Mouse (Mus musculus) adrenal gland, postnatal 0 days (tissue): ENCODE measurements around the gene Syngr2. TPM values are rescaled to one million over a fixed set of nuclear protein-coding genes. Genes with fewer than 3 reads are reported as not detected.

Experiments used
- polyA plus RNA-seq: library from polyadenylated mRNA; unstranded; fragments of >200 nt; fragmentation: Nextera tagmentation; extraction: Ambion mirVana; gene quantifications from 2 replicates; pipeline ENCODE4 v1.2.1, GENCODE M21; 2015

Gene Syngr2
- polyA plus RNA-seq: 59.1 and 107 TPM in 2 replicates

DNA sequence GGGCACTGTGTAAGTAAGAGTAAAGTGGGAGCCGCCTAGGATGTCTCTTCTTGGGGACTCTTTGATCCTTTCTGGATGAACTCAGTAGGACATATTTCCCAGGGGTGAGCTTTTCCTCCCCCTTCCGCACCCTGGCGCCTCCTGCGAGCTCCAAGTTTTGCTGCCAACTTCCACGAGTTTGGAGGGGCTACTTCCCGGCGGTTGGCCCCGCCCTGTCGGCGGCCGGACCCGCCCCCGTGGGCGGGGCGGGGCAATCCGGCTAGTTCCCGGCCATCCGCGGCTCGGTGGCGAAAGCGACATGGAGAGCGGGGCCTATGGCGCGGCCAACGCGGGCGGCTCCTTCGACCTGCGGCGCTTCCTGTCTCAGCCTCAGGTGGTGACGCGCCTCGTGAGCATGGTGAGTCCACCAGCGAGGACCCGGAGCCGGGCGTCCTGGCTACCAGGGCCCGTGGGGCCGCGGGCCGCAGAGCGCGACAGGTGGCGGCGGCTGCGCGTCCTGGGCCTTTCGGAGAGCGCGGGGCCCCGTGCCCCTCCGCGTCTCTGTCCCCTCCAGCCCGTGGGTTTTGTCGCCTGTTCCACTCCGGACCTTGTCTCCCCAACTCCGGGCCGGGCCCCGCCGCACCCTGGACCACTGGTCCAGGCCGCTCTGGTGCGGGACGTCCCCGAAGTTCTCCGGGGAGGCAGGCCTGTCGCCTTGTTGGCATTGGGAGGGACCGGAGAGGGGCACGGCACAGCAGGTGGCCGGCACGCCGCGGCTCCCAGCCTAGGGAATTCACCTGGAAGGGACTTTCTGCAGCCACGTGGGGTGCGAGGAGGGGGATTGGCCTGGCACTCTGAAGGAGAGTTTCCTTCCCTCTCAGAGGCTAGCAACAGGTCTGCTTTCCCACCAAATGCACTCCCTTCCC lies at the start of gene Syngr2, which contains the start of gene Gm20708:
Gene Syngr2 (plus strand): TSS at position 262 of the 905 bp plus-strand sequence.
Gene Gm20708 (plus strand): TSS at position 262 of the 905 bp plus-strand sequence.

GRCm38 (mm10) chr11:117781993-117782704 lies 27.3 kb upstream of the Syngr2 start, which contains the start of the genes Tmc8 and Tmc6:
Gene Tmc8 (plus strand): TSS chr11:117782076.
Gene Tmc6 (minus strand): TSS chr11:117782198.

DNA sequence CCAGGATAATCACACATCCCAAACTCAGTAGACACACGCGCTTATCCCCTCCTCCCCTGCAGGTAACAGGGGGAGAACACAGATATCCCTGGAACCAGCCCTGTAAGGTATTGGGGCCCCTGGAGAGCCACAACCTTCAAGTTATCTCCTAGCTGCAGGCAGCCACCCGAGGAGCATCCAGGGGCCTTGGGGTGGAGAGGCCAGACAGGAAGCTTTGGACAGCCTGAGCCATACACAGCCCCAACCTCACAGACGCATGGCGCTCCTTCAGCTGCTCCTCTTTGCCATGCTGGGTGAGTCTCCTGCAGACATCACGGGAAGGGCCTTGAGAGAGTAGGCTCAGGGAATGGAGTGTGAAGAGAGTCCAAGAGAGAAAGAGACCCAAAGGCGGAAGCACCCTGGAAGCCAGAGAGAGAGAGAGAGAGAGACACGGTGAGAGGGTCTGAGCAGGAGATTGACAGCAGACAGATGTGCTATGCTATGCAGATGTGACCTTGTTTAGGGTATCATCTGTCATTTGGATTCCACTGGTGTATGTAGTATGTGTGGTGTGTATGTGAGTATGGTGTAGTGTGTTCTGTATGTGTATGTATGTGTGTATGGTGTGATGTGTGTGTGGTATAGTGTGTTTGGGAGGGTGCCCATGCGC lies 11.8 kb upstream of the Syngr2 start, which contains the start of gene 6030468B19Rik:
Gene 6030468B19Rik (plus strand): TSS at position 150 of the 649 bp plus-strand sequence.

DNA sequence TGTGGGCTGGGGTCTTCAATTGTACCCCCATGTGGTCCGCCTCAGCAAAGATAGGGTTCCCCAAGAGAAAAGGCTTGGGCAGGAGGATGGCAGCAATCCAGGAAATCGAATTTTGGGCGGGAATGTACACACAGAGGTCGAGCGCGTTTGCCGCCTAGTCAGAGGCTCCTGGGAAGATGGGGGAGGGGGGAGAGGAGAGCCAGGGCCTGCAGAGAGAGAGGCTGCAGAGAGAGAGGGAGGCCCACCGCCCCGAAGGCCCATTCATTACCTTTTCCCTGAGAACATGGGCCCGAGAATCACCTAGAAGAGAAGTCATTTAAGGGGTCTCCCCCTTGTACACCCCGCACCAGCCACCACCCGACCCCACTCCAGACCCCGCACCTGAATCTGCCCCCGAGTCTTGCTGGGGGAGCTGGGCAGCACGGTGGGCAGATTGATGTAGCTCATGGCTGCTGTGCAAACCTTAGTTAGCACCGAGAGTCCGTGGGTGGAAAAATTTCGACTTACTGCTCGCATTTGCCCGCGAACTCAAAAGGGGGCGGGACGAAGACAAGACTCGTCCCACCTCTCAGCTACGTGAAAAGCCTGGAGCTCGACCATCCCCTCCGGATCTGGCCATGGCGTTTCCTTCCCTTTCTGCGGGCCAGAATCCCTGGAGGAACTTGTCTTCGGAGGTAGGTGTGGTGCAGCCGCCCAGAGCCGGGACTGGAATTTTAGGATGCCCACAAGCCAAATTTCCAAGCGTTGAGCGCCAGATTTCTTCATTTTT lies 16.0 kb downstream of the Syngr2 start, which contains the start of the genes Afmid and Tk1:
Gene Afmid (plus strand): TSS at position 592 of the 769 bp plus-strand sequence.
Gene Tk1 (minus strand): TSS at position 760 of the 769 bp plus-strand sequence.

GRCm38 (mm10) chr11:117848985-117849671 lies 39.7 kb downstream of the Syngr2 start, which contains the start of gene Birc5:
Gene Birc5 (plus strand): TSS chr11:117849251.

GRCm38 (mm10) chr11:117860601-117861000 lies 51.1 kb downstream of the Syngr2 start, which contains the start of gene Tmem235:
Gene Tmem235 (plus strand): TSS chr11:117860752.

Other genes starting within 250 kb of the Syngr2 start
- 6.2 and 7.7 TPM in 2 replicates for gene Tnrc6c, start 155.4 kb upstream of the Syngr2 start, polyA plus RNA-seq
- 1.7 and 2.4 TPM in 2 replicates for gene Tmc8, start 27.6 kb upstream of the Syngr2 start, polyA plus RNA-seq
- gene Tmc6, start 27.5 kb upstream of the Syngr2 start, polyA plus RNA-seq: 14.8 and 32.8 TPM in 2 replicates
- gene 6030468B19Rik, start 12.0 kb upstream of the Syngr2 start, polyA plus RNA-seq: 1.8 and 2.9 TPM in 2 replicates
- 0.27 and 0.35 TPM in 2 replicates for gene Gm20708, start within 50 bp of the Syngr2 start, polyA plus RNA-seq
- gene Afmid, start 16.3 kb downstream of the Syngr2 start, polyA plus RNA-seq: 6.8 and 10.0 TPM in 2 replicates
- 50.7 and 58.9 TPM in 2 replicates for gene Tk1, start 16.4 kb downstream of the Syngr2 start, polyA plus RNA-seq
- gene Birc5, start 39.6 kb downstream of the Syngr2 start, polyA plus RNA-seq: 81.9 and 86.7 TPM in 2 replicates
- not detected in 2 replicates for gene Tmem235, start 51.1 kb downstream of the Syngr2 start, polyA plus RNA-seq
- 8.6 and 17.1 TPM in 2 replicates for gene Tha1, start 63.8 kb downstream of the Syngr2 start, polyA plus RNA-seq
- gene Socs3, start 160.4 kb downstream of the Syngr2 start, polyA plus RNA-seq: 11.2 and 13.8 TPM in 2 replicates
- gene Pgs1, start 176.6 kb downstream of the Syngr2 start, polyA plus RNA-seq: 29.1 and 35.0 TPM in 2 replicates